Mouse (Mus musculus) stomach, embryonic 16.5 days (tissue): ENCODE data around the gene Hist2h3b. TPM values are rescaled to one million over a fixed set of nuclear protein-coding genes. Genes with fewer than 3 reads are reported as not detected.

ENCODE experiments used
- ATAC-seq: fragments of 200-750 bp; cut with Nextera tagmentation; 2 replicates; pipeline ENCODE4 v1.8.0; 2017; ENCODE audit warnings: moderate number of reproducible peaks, moderate TSS enrichment; ENCODE audit not compliant: insufficient read depth, low FRiP score
- H3K27ac ChIP-seq: fragments of 300-500 bp; sonication (generic); 2 replicates; pipeline ENCODE4 v1.5.1; 2014; ENCODE audit warnings: low read length
- H3K27me3 ChIP-seq: fragments of 300-500 bp; sonication (generic); 2 replicates; pipeline ENCODE4 v1.6.1; 2014; ENCODE audit warnings: low read length, control low read depth, mixed read lengths; ENCODE audit not compliant: control insufficient read depth, insufficient read depth
- H3K36me3 ChIP-seq: fragments of 300-500 bp; sonication (generic); 2 replicates; pipeline ENCODE4 v1.6.1; 2014; ENCODE audit warnings: low read length; ENCODE audit not compliant: control insufficient read depth, insufficient read depth
- H3K4me1 ChIP-seq: fragments of 300-500 bp; sonication (generic); 2 replicates; pipeline ENCODE4 v1.6.1; 2014; ENCODE audit warnings: low read length, control low read depth, mixed read lengths; ENCODE audit not compliant: control insufficient read depth, insufficient read depth
- H3K4me2 ChIP-seq: fragments of 300-500 bp; sonication (generic); 2 replicates; pipeline ENCODE4 v1.6.1; 2014; ENCODE audit warnings: low read depth, low read length, mixed read lengths
- H3K4me3 ChIP-seq: fragments of 300-500 bp; sonication (generic); replicated peaks from 2 replicates; pipeline ENCODE4 v1.5.1; 2014; ENCODE audit warnings: mild to moderate bottlenecking, low read length
- H3K9ac ChIP-seq: fragments of 300-500 bp; sonication (generic); 2 replicates; pipeline ENCODE4 v1.6.1; 2014; ENCODE audit warnings: low read length
- H3K9me3 ChIP-seq: fragments of 300-500 bp; sonication (generic); replicated peaks from 2 replicates; pipeline ENCODE4 v1.6.1; 2016; ENCODE audit warnings: low read length, control low read depth; ENCODE audit not compliant: control insufficient read depth
- WGBS: fragments of 180-500 bp; shearing (Covaris S2); extraction: QIAGEN DNeasy Blood & Tissue Kit; methylation state at CpG from one replicate; pipeline ENCODE4 v1.1.7; 2014; 5-methylcytosine and 5-hydroxymethylcytosine counted together
- polyA plus RNA-seq: library from polyadenylated mRNA; unstranded; fragments of >200 nt; fragmentation: Nextera tagmentation; extraction: Ambion mirVana; gene quantifications from 2 replicates; pipeline ENCODE4 v1.2.1, GENCODE M21; 2015

Gene Hist2h3b
- polyA plus RNA-seq, 1 experiment from 2014 or later: 39.2 TPM

- H3K4me1 ChIP-seq: peaks cover 4% of the 10 kb centered on the region; the same call in 1 of the 2 replicates
- no peak overlapping the region; the same call in 1 of the 2 replicates for H3K9ac ChIP-seq
- peak overlapping the region; percentile 60; the same call in 1 of the 2 replicates for H3K27ac ChIP-seq
- WGBS: 47% methylated on average over 5 of the region's 5 CpGs
- no peak for ATAC-seq
- H3K4me3 ChIP-seq: no peak overlapping the region
- H3K36me3 ChIP-seq: no peaks in the 10 kb centered on the region
- no peaks in the 10 kb centered on the region for H3K27me3 ChIP-seq
- H3K9me3 ChIP-seq: no peaks in the 10 kb centered on the region
- H3K4me2 ChIP-seq: 0 out of 2 replicates have a peak overlapping the region, but pooled peaks have one; percentile 6
Measured at GRCm38 (mm10) chr3:96255926-96256593, 12.4 kb upstream of the Hist2h3b start.

- WGBS: 63% methylated on average over 3 of the region's 3 CpGs
- no peak for ATAC-seq
- peaks cover 10% of the 10 kb centered on the region; the same call in 1 of the 2 replicates for H3K4me1 ChIP-seq
- H3K27ac ChIP-seq: no peak overlapping the region
- no peaks in the 10 kb centered on the region for H3K9me3 ChIP-seq
- no peak overlapping the region for H3K4me2 ChIP-seq
- H3K4me3 ChIP-seq: no peak overlapping the region
- H3K36me3 ChIP-seq: no peaks in the 10 kb centered on the region
- no peak overlapping the region for H3K9ac ChIP-seq
- no peaks in the 10 kb centered on the region for H3K27me3 ChIP-seq
Measured at GRCm38 (mm10) chr3:96257190-96257589, 11.3 kb upstream of the Hist2h3b start.

- Histone ChIP-seq H3K27me3 (no peaks in the 10 kb centered on the region), H3K36me3 (no peaks in the 10 kb centered on the region), H3K9ac (no peak overlapping the region), H3K9me3 (no peaks in the 10 kb centered on the region), H3K27ac (no peak overlapping the region), H3K4me1 (peaks cover 25% of the 10 kb centered on the region), H3K4me2 (no peak overlapping the region), H3K4me3 (no peak overlapping the region)
- WGBS: 90% methylated on average over 5 of the region's 5 CpGs
- ATAC-seq: no peak
Measured at GRCm38 (mm10) chr3:96260220-96260619, 8.2 kb upstream of the Hist2h3b start.

GRCm38 (mm10) chr3:96261623-96262022 lies 6.8 kb upstream of the Hist2h3b start:
- ATAC-seq: no peak
- Histone ChIP-seq H3K4me3 (peak overlapping the region; percentile 68), H3K36me3 (no peaks in the 10 kb centered on the region), H3K4me1 (peaks cover 20% of the 10 kb centered on the region), H3K27me3 (no peaks in the 10 kb centered on the region), H3K4me2 (peak overlapping the region; percentile 83), H3K9ac (peak overlapping the region; percentile 89), H3K9me3 (no peaks in the 10 kb centered on the region), H3K27ac (peak overlapping the region; percentile 99)
- 47% methylated on average over 3 of the region's 3 CpGs for WGBS

GRCm38 (mm10) chr3:96262216-96262875 lies 6.1 kb upstream of the Hist2h3b start:
- Histone ChIP-seq H3K4me3 (peak overlapping the region; percentile 68), H3K9ac (peak overlapping the region; percentile 89), H3K9me3 (no peaks in the 10 kb centered on the region), H3K27ac (peak overlapping the region; percentile 99), H3K27me3 (no peaks in the 10 kb centered on the region), H3K4me1 (peaks cover 20% of the 10 kb centered on the region), H3K36me3 (no peaks in the 10 kb centered on the region), H3K4me2 (peak overlapping the region; percentile 83)
- ATAC-seq: peak; percentile 89
- under 1% methylated on average over 19 of the region's 19 CpGs for WGBS

GRCm38 (mm10) chr3:96262979-96263550 lies 5.4 kb upstream of the Hist2h3b start, which contains the start of gene Hist2h4:
Gene Hist2h4 (minus strand): TSS chr3:96263311.
- peak within 1 kb of the TSS; percentile 99 for H3K27ac ChIP-seq
- peak within 1 kb of the TSS; percentile 83 for H3K4me2 ChIP-seq
- H3K4me3 ChIP-seq: peak within 1 kb of the TSS; percentile 68
- H3K27me3 ChIP-seq: no peaks in the 10 kb centered on the region
- H3K4me1 ChIP-seq: peaks cover 25% of the 10 kb centered on the region
- no peaks in the 10 kb centered on the region for H3K9me3 ChIP-seq
- no peaks in the 10 kb centered on the region for H3K36me3 ChIP-seq
- peak; percentile 89 for ATAC-seq
- H3K9ac ChIP-seq: peak within 1 kb of the TSS; percentile 89
- WGBS: under 1% methylated on average over 40 of the region's 40 CpGs

- Histone ChIP-seq H3K4me3 (peak overlapping the region; percentile 68), H3K36me3 (no peaks in the 10 kb centered on the region), H3K4me2 (peak overlapping the region; percentile 83), H3K27ac (peak overlapping the region; percentile 99), H3K9me3 (no peaks in the 10 kb centered on the region), H3K9ac (peak overlapping the region; percentile 86), H3K27me3 (no peaks in the 10 kb centered on the region), H3K4me1 (peaks cover 25% of the 10 kb centered on the region)
- 5% methylated on average over 27 of the region's 27 CpGs for WGBS
- ATAC-seq: no peak
Measured at GRCm38 (mm10) chr3:96263558-96264403, 4.7 kb upstream of the Hist2h3b start.

- Histone ChIP-seq H3K36me3 (no peaks in the 10 kb centered on the region), H3K27me3 (no peaks in the 10 kb centered on the region), H3K4me3 (peak overlapping the region; percentile 68), H3K27ac (peak overlapping the region; percentile 99), H3K4me2 (peak overlapping the region; percentile 83), H3K9me3 (no peaks in the 10 kb centered on the region), H3K4me1 (peaks cover 25% of the 10 kb centered on the region), H3K9ac (peak overlapping the region; percentile 86)
- 64% methylated on average over 7 of the region's 7 CpGs for WGBS
- no peak for ATAC-seq
Measured at GRCm38 (mm10) chr3:96264404-96264949, 4.0 kb upstream of the Hist2h3b start.
